Mouse (Mus musculus) heart, postnatal 25 days (tissue): Measurements from ENCODE around the gene Vps26c. TPM values are rescaled to one million over a fixed set of nuclear protein-coding genes. Genes with fewer than 3 reads are reported as not detected.

Experiments
- DNase-seq: peaks from one replicate; pipeline ENCODE4 v3.0.0; 2022; ENCODE audit warnings: low spot score
- intact Hi-C: fragments of 180-260 bp; cut with DNase I; formaldehyde crosslinking; loops from one replicate; pipeline ENCODE4 v1.15.1; 2025
- total RNA-seq, 2 experiments: library from RNA; stranded (reverse); gene quantifications; 2 replicates each; pipeline ENCODE4 v1.2.3; 2021

Gene Vps26c
- 10 to 100 TPM; 23.0 to 24.2 TPM for total RNA-seq

GRCm38 (mm10) chr16:94526344-94527151, at the start of gene Vps26c:
Gene Vps26c (minus strand): TSS chr16:94526830.
- intact Hi-C loops, result loop anchor here (1.0 to 5.0 kb wide), 3 partner anchors 43 to 91 kb away; no protein-coding TSS in a partner anchor

GRCm38 (mm10) chr16:94575757-94576156, 49.1 kb upstream of the Vps26c start:
- no peak for DNase-seq
- intact Hi-C loops, result no loop called here

More at GRCm38 (mm10) chr16:94526344-94527151, at the start of gene Vps26c:
- DNase-seq, result peak; percentile 96

GRCm38 (mm10) chr16:94574718-94575094, 48.1 kb upstream of the Vps26c start:
- no peak for DNase-seq
- intact Hi-C loops, result no loop called here

- no peak for DNase-seq
- intact Hi-C loops, result no loop called here
These were observed 47.5 kb upstream of the Vps26c start for GRCm38 (mm10) chr16:94574025-94574717.

- intact Hi-C loops, result loop anchor here (2.0 kb wide), 1 partner anchor 46 kb away; no protein-coding TSS in a partner anchor
- DNase-seq, result no peak
These were observed 45.8 kb upstream of the Vps26c start for GRCm38 (mm10) chr16:94572422-94572821.

- DNase-seq, result no peak
- intact Hi-C loops, result no loop called here
These were observed 44.7 kb upstream of the Vps26c start for GRCm38 (mm10) chr16:94571111-94571993.

GRCm38 (mm10) chr16:94570361-94571041, 43.9 kb upstream of the Vps26c start:
- intact Hi-C loops, result no loop called here
- peak; percentile 70 for DNase-seq

GRCm38 (mm10) chr16:94569229-94570176, 42.9 kb upstream of the Vps26c start, which contains the start of gene Dyrk1a:
Gene Dyrk1a (plus strand): TSS chr16:94570010.
- intact Hi-C loops, result loop anchor here (1.0 to 10.0 kb wide), 4 partner anchors 42 to 257 kb away; partner anchors contain the start of genes Hlcs, Pigp and Ttc3
- DNase-seq, result peak; percentile 98

GRCm38 (mm10) chr16:94568335-94569228, 42.0 kb upstream of the Vps26c start:
- intact Hi-C loops, result loop anchor here (1.0 to 10.0 kb wide), 5 partner anchors 22 to 256 kb away; partner anchors contain the start of genes Hlcs, Pigp and Ttc3
- DNase-seq, result no peak

GRCm38 (mm10) chr16:94567751-94568150, 41.1 kb upstream of the Vps26c start:
- no peak for DNase-seq
- intact Hi-C loops, result loop anchor here (1.0 to 10.0 kb wide), 4 partner anchors 21 to 255 kb away; partner anchors contain the start of genes Hlcs, Pigp and Ttc3

GRCm38 (mm10) chr16:94566834-94567585, 40.4 kb upstream of the Vps26c start:
- intact Hi-C loops, result loop anchor here (5.0 to 10.0 kb wide), 3 partner anchors 95 to 255 kb away; partner anchors contain the start of genes Hlcs, Pigp and Ttc3
- no peak for DNase-seq

GRCm38 (mm10) chr16:94566124-94566523, 39.5 kb upstream of the Vps26c start:
- no peak for DNase-seq
- intact Hi-C loops, result loop anchor here (5.0 to 10.0 kb wide), 3 partner anchors 94 to 254 kb away; partner anchors contain the start of genes Hlcs, Pigp and Ttc3

- intact Hi-C loops, result loop anchor here (10.0 kb wide), 1 partner anchor 186 kb away; the partner anchor contains the start of genes Pigp and Ttc3
- no peak for DNase-seq
These were observed 34.0 kb upstream of the Vps26c start for GRCm38 (mm10) chr16:94560618-94561017.

GRCm38 (mm10) chr16:94559782-94560181, 33.2 kb upstream of the Vps26c start:
- DNase-seq, result no peak
- intact Hi-C loops, result loop anchor here (10.0 kb wide), 1 partner anchor 185 kb away; the partner anchor contains the start of genes Pigp and Ttc3

- DNase-seq, result no peak
- intact Hi-C loops, result no loop called here
These were observed 32.7 kb upstream of the Vps26c start for GRCm38 (mm10) chr16:94559282-94559681.

GRCm38 (mm10) chr16:94556228-94556627, 29.6 kb upstream of the Vps26c start:
- intact Hi-C loops, result no loop called here
- DNase-seq, result no peak
